ENCODE assay signal across 12 mouse cellular contexts in genomic region chr6:93416006-93416405, GRCm38 (mm10).
DNase-seq lines count a peak whose midpoint lies in the region; ATAC-seq lines count a peak whose summit lies in the region.
"Had no signal": no experiment of that assay in that cellular context is flagged by ENCODE, and none has a peak within 500 bp of the region (broad histone marks: within the 10 kb centered on the region; RNA-seq: fewer than 3 reads in every experiment).

No protein-coding gene starts in this region.

- intact Hi-C loops in heart, postnatal 36 days (cut with DNase I), result no loop called here

- ATAC-seq in heart, embryonic 13.5 days (ENCODE audit: extremely low read depth, insufficient number of reproducible peaks, low FRiP score, low TSS enrichment), result no peak
- ATAC-seq: midbrain, embryonic 16.5 days had no signal

- no peaks in the 10 kb centered on the region for H3K27me3 ChIP-seq in heart, embryonic 13.5 days (replicated peaks)
- H3K27me3 ChIP-seq: neural tube, embryonic 13.5 days; stomach, embryonic 15.5 days had no signal

- 0 out of 2 replicates have a peak overlapping the region, but pooled peaks have one; percentile 13 for H3K27ac ChIP-seq in heart, embryonic 13.5 days (replicated peaks)
- H3K27ac ChIP-seq: neural tube, embryonic 13.5 days; stomach, embryonic 15.5 days had no signal

- H3K4me2 ChIP-seq in heart, embryonic 13.5 days, result no peak overlapping the region
- H3K4me2 ChIP-seq: neural tube, embryonic 13.5 days; stomach, embryonic 15.5 days had no signal

- H3K9me3 ChIP-seq in heart, embryonic 13.5 days, result no peaks in the 10 kb centered on the region
- H3K9me3 ChIP-seq: neural tube, embryonic 13.5 days; stomach, embryonic 15.5 days had no signal

- H3K4me3 ChIP-seq in heart, embryonic 13.5 days, result no peak overlapping the region
- H3K4me3 ChIP-seq: neural tube, embryonic 13.5 days; stomach, embryonic 15.5 days had no signal

- no peak overlapping the region for H3K9ac ChIP-seq in heart, embryonic 13.5 days
- H3K9ac ChIP-seq: neural tube, embryonic 13.5 days; stomach, embryonic 15.5 days had no signal

- 13% methylated on average over 1 of the region's 1 CpGs for WGBS in heart, embryonic 13.5 days

- no peak for DNase-seq in heart, postnatal 36 days
- DNase-seq in kidney, postnatal 36 days, result peak; percentile 8 to 22
- DNase-seq in kidney, postnatal 4 days, result no peak
- peak; percentile 66 for DNase-seq in ZHBTc4 (ENCODE audit: low read depth, low spot score)
- DNase-seq in cerebellum, postnatal 10 days, result no peak
- DNase-seq in adrenal gland, adult 2 months, result no peak
- DNase-seq: retina, postnatal 1 day; thymus, postnatal 25 days had no signal

- peaks cover 5% of the 10 kb centered on the region for H3K4me1 ChIP-seq in heart, embryonic 13.5 days
- H3K4me1 ChIP-seq: stomach, embryonic 15.5 days had no signal

- H3K36me3 ChIP-seq in heart, embryonic 13.5 days, result no peaks in the 10 kb centered on the region
- H3K36me3 ChIP-seq: neural tube, embryonic 13.5 days; stomach, embryonic 15.5 days had no signal

Comparison
In these comparisons a context has a peak if more than half of its experiments do, and no peak if none do; other contexts are left out.
1. DNase-seq: peak in kidney, postnatal 36 days (2 of 2) and ZHBTc4 (single experiment); none in heart, postnatal 36 days (0 of 2), kidney, postnatal 4 days (0 of 2), cerebellum, postnatal 10 days (0 of 2) and adrenal gland, adult 2 months (single experiment).